Mouse (Mus musculus) ES-E14 (cell line): ENCODE results near the gene Olfr552. TPM values are rescaled to one million over a fixed set of nuclear protein-coding genes. Genes with fewer than 3 reads are reported as not detected.

Experiments
- DNase-seq: peaks from one replicate; pipeline ENCODE4 v3.0.0-alpha.2; 2013; ENCODE audit warnings: low read depth, low spot score
- H3K27ac ChIP-seq: 2 replicates; pipeline ENCODE4 v1.5.1; 2012; ENCODE audit warnings: low read depth, mild to moderate bottlenecking, low read length, moderate library complexity, mixed read lengths; ENCODE audit not compliant: poor library complexity, insufficient read depth, severe bottlenecking
- H3K36me3 ChIP-seq: 2 replicates; pipeline ENCODE4 v1.6.1; 2012; ENCODE audit warnings: mild to moderate bottlenecking, low read length, moderate library complexity, mixed read lengths; ENCODE audit not compliant: control insufficient read depth, poor library complexity, insufficient read depth, severe bottlenecking
- H3K4me1 ChIP-seq, 2 experiments: fragments of 150-350 bp in 1 of 2; sonication (generic) in 1 of 2; 2 replicates each; pipeline ENCODE4 v1.6.1; 2012; ENCODE audit warnings: low read length in 2 of 2, mild to moderate bottlenecking in 1 of 2, mixed read lengths in 1 of 2; ENCODE audit not compliant: control insufficient read depth in 2 of 2, insufficient read depth in 2 of 2, poor library complexity in 1 of 2
- H3K4me3 ChIP-seq, 2 experiments: fragments of 150-350 bp in 1 of 2; sonication (generic) in 1 of 2; 2 replicates each; pipeline ENCODE4 v1.5.1; 2012; ENCODE audit warnings: low read length in 2 of 2, low read depth in 1 of 2, mild to moderate bottlenecking in 1 of 2, mixed read lengths in 1 of 2; ENCODE audit not compliant: insufficient read depth in 1 of 2, poor library complexity in 1 of 2, severe bottlenecking in 1 of 2
- H3K9ac ChIP-seq: 2 replicates; pipeline ENCODE4 v1.6.1; 2012; ENCODE audit warnings: low read depth, mild to moderate bottlenecking, low read length, mixed read lengths; ENCODE audit not compliant: poor library complexity, insufficient read depth, severe bottlenecking
- H3K9me3 ChIP-seq: fragments of 150-350 bp; sonication (generic); 2 replicates; pipeline ENCODE4 v1.6.1; 2012; ENCODE audit warnings: low read depth, mild to moderate bottlenecking, low read length; ENCODE audit not compliant: control insufficient read depth, insufficient read depth
- CHD2 ChIP-seq: IDR thresholded peaks from 2 replicates; pipeline ENCODE4 v1.6.1; 2014; ENCODE audit warnings: mild to moderate bottlenecking, low read depth, low read length, inconsistent platforms
- HCFC1 ChIP-seq: IDR thresholded peaks from 2 replicates; pipeline ENCODE4 v1.6.1; 2012; ENCODE audit warnings: low read length, inconsistent platforms, borderline replicate concordance; ENCODE audit not compliant: insufficient read depth
- MAFK ChIP-seq: IDR thresholded peaks from 2 replicates; pipeline ENCODE4 v1.6.1; 2014; ENCODE audit warnings: mild to moderate bottlenecking, low read depth, low read length, inconsistent platforms; ENCODE audit not compliant: insufficient read depth
- ZC3H11A ChIP-seq: IDR thresholded peaks from 2 replicates; pipeline ENCODE4 v1.6.1; 2012; ENCODE audit warnings: low read depth, mild to moderate bottlenecking, inconsistent platforms, low read length, borderline replicate concordance
- ZNF384 ChIP-seq: IDR thresholded peaks from 2 replicates; pipeline ENCODE4 v1.6.1; 2012; ENCODE audit warnings: low read depth, low read length, inconsistent platforms
- in situ Hi-C, 2 experiments: fragments of 600-800 bp; cut with MboI; formaldehyde crosslinking; loops; one replicate each; pipeline ENCODE4 v1.15.1; 2025; ENCODE audit warnings: low sequenced_read_pairs in 2 of 2, inconsistent platforms in 1 of 2; ENCODE audit not compliant: unreplicated experiment in 2 of 2
- total RNA-seq: library from RNA; depleted of rRNA; stranded (reverse); fragments of 300-350 nt; gene quantifications from 2 replicates; pipeline ENCODE4 v1.2.3, GENCODE M21; 2012; rRNA removed

The Olfr552 gene
- total RNA-seq: not detected in 2 replicates

- no peaks in the 10 kb centered on the region for H3K9me3 ChIP-seq
- H3K4me1 ChIP-seq: no peaks in the 10 kb centered on the region
- H3K36me3 ChIP-seq: no peaks in the 10 kb centered on the region
- no peak within 1 kb of the TSS for H3K9ac ChIP-seq
- H3K4me3 ChIP-seq: no peak within 1 kb of the TSS
- in situ Hi-C loops: no loop called here
- DNase-seq: no peak
- no peak within 1 kb of the TSS for H3K27ac ChIP-seq
- TF ChIP-seq ZC3H11A (no peak), MAFK (no peak), CHD2 (no peak), ZNF384 (no peak), HCFC1 (no peak)
These were observed at the start of gene Olfr552 for GRCm38 (mm10) chr7:102597378-102598031. Gene Olfr552, plus strand, starts transcription at chr7:102597770.

DNA sequence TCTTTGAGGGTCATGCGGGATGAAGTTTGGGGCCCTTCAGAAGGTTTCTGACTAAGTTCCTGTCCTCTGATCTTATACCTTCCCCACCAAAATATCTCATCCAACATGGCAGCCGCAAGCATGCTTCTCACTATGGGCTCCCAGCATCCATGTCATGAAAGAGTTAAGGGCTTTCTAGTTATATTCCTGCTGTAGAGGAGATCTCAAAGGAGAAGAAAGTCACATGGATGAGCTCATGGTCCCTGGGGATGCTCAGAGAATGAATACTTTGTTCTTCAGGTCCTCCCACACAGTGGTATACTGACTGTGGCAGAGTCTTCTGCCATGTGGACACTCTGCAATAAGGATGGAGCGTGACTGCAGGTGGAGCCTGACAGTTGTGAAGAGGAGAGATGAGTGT is 48.0 kb upstream of the Olfr552 start, which contains the start of gene Olfr549:
TSS of gene Olfr549 (plus strand) at position 301 of the 400 bp plus-strand sequence.
- Histone ChIP-seq H3K4me1 (no peaks in the 10 kb centered on the region), H3K36me3 (no peaks in the 10 kb centered on the region), H3K9ac (no peak within 1 kb of the TSS), H3K27ac (no peak within 1 kb of the TSS), H3K4me3 (no peak within 1 kb of the TSS), H3K9me3 (no peaks in the 10 kb centered on the region)
- no peak for DNase-seq
- TF ChIP-seq HCFC1 (no peak), ZC3H11A (no peak), ZNF384 (no peak), CHD2 (no peak), MAFK (no peak)
- in situ Hi-C loops: no loop called here

GRCm38 (mm10) chr7:102553279-102553678 is 44.3 kb upstream of the Olfr552 start:
- Histone ChIP-seq H3K27ac (no peak overlapping the region), H3K36me3 (no peaks in the 10 kb centered on the region)
- in situ Hi-C loops: no loop called here

DNA sequence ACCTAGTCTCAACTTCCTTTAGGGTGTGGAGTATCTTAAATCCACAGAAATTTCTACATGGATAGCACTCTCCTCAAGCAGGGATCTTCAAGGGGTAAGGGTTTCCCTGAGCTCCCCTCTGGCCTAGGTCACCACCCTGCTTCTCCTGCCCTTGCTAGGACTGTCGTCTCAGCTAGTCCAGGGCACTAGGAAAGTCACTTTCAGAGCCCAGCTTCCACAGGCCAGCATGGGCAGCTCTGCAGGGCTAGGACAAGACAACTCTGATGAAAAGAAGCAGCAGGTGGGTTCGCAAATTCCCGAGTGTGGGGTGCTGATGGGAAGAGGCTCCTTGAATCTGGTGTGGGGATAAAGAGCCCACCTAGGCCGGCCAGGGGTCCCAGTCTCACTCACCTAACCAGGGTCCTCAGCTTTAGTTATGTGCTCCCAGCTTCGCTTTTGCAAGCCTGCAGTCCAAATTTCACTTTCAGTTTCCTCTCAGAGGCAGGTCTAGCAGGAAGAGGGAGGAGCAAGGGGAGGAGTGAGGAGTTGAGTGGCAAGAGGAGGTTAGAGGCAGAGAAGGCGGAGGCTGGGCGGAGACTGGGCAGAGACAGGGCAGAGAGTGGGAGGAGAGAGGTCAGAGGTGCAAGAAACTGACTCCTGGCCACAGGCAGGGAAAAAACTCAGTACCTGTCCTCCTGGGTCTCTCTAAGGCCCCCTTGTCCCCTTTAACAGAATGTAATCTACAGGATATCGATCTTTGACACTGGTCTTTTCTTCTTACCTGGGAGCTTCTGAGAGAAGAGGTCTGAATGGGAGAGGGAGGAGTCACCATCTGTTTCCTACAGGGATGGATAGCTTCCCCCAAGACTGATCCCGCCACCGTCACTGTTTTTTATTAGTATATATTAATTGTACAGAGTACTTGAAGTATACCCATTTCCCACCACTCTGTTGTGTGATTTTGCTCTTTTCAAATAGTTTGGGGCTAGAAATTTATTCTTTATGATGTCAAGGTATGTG is 32.3 kb upstream of the Olfr552 start, which contains the start of gene Trim21:
TSS of gene Trim21 (minus strand) at position 488 of the 999 bp plus-strand sequence.
- Histone ChIP-seq H3K27ac (no peak within 1 kb of the TSS), H3K36me3 (no peaks in the 10 kb centered on the region), H3K4me3 (peak within 1 kb of the TSS; percentile 22 to 67), H3K9me3 (no peaks in the 10 kb centered on the region), H3K9ac (peak within 1 kb of the TSS; percentile 41; the same call in 1 of the 2 replicates), H3K4me1 (no peaks in the 10 kb centered on the region)
- in situ Hi-C loops: no loop called here
- TF ChIP-seq ZNF384: no peak
- no peak for TF ChIP-seq HCFC1
- TF ChIP-seq ZC3H11A: no peak
- no peak for TF ChIP-seq MAFK
- no peak for TF ChIP-seq CHD2
- peak; percentile 88 for DNase-seq

More at GRCm38 (mm10) chr7:102553279-102553678, 44.3 kb upstream of the Olfr552 start:
- no peak overlapping the region for H3K4me3 ChIP-seq
- H3K9me3 ChIP-seq: no peaks in the 10 kb centered on the region
- no peaks in the 10 kb centered on the region for H3K4me1 ChIP-seq
- DNase-seq: no peak
- TF ChIP-seq ZNF384 (no peak), ZC3H11A (no peak), MAFK (no peak), HCFC1 (no peak), CHD2 (no peak)
- no peak overlapping the region for H3K9ac ChIP-seq
